ENCODE assay signal across 8 mouse cellular contexts in the genomic region with DNA sequence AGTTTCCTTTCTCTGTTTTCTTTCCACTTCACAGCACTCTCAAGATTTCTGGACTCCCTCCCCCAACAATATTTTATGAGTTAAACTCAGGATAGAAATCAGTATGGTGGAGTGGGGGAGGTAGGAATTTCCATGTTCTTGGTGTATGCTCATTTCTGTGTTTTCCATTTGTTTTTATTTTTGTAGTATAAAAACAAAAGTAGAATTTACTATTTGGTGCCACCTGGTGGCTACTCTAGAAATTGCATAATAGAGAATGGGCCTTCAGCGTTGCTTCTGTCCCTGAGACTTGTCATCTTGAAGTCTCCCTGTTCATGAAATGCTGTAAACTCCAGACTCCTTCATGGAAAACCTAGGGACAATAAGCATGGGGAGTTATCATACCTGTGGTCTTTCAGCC. TPM values are rescaled to one million over a fixed set of nuclear protein-coding genes. Genes with fewer than 3 reads are reported as not detected.
DNase-seq lines count a peak whose midpoint lies in the region; ATAC-seq lines count a peak whose summit lies in the region.

No protein-coding gene starts in this region.

- H3K9me3 ChIP-seq in hindbrain, embryonic 15.5 days, result no peaks in the 10 kb centered on the region
- no peaks in the 10 kb centered on the region for H3K9me3 ChIP-seq in hindbrain, embryonic 10.5 days

- DNase-seq in hindbrain, embryonic 10.5 days (ENCODE audit: low spot score), result no peak
- DNase-seq in right cerebral cortex, adult 2 months (ENCODE audit: low spot score in 2 of 2), result peak; percentile 22 to 52
- no peak for DNase-seq in right cerebral cortex, postnatal 14 days
- peak; percentile 36 for DNase-seq in cerebellum, adult 8-10 months
- peak; percentile 24 for DNase-seq in layer of hippocampus, adult 9-10 months (ENCODE audit: low spot score)
- no peak for DNase-seq in yolk sac, embryonic 10.5 days (ENCODE audit: low spot score)
- DNase-seq in testis, postnatal 14 days (ENCODE audit: low spot score), result no peak

- H3K27me3 ChIP-seq in hindbrain, embryonic 15.5 days, result no peaks in the 10 kb centered on the region
- no peaks in the 10 kb centered on the region for H3K27me3 ChIP-seq in hindbrain, embryonic 10.5 days (ENCODE audit: insufficient read depth, poor library complexity, severe bottlenecking)

- no peaks in the 10 kb centered on the region for H3K4me1 ChIP-seq in hindbrain, embryonic 15.5 days (replicated peaks)
- H3K4me1 ChIP-seq in hindbrain, embryonic 10.5 days (replicated peaks), result no peaks in the 10 kb centered on the region

- H3K4me3 ChIP-seq in hindbrain, embryonic 15.5 days, result no peak overlapping the region
- H3K4me3 ChIP-seq in hindbrain, embryonic 10.5 days, result no peak overlapping the region

- no peak overlapping the region for H3K4me2 ChIP-seq in hindbrain, embryonic 15.5 days

- H3K9ac ChIP-seq in hindbrain, embryonic 15.5 days, result no peak overlapping the region

- ATAC-seq in hindbrain, embryonic 15.5 days (ENCODE audit: low FRiP score, low read depth), result peak; percentile 34; the same call in 1 of the 2 replicates

- WGBS in hindbrain, embryonic 15.5 days, result 16% methylated on average over 1 of the region's 1 CpGs
- 16% methylated on average over 1 of the region's 1 CpGs for WGBS in hindbrain, embryonic 10.5 days

- no peaks in the 10 kb centered on the region for H3K36me3 ChIP-seq in hindbrain, embryonic 15.5 days
- no peaks in the 10 kb centered on the region for H3K36me3 ChIP-seq in hindbrain, embryonic 10.5 days

- H3K27ac ChIP-seq in hindbrain, embryonic 15.5 days (replicated peaks), result no peak overlapping the region
- no peak overlapping the region for H3K27ac ChIP-seq in hindbrain, embryonic 10.5 days

RNA-seq across cellular contexts. Expression of a gene that starts 47.7 kb away (rescaled TPM):
- 44.3 and 44.9 TPM in 2 replicates for polyA plus RNA-seq in hindbrain, embryonic 15.5 days (2015; fragmentation: Nextera tagmentation; extraction: Ambion mirVana)
- polyA plus RNA-seq in hindbrain, embryonic 10.5 days (2016; fragmentation: Nextera tagmentation; extraction: Ambion mirVana), result 5.7 and 6.6 TPM in 2 replicates

Comparison
In these comparisons a context has a peak if more than half of its experiments do, and no peak if none do; other contexts are left out.
1. DNase-seq: peak in right cerebral cortex, adult 2 months (2 of 2), cerebellum, adult 8-10 months (single experiment) and layer of hippocampus, adult 9-10 months (single experiment); none in hindbrain, embryonic 10.5 days (single experiment), right cerebral cortex, postnatal 14 days (single experiment), yolk sac, embryonic 10.5 days (single experiment) and testis, postnatal 14 days (single experiment).